Mouse (Mus musculus) CH12F3 (cell line): ENCODE measurements around the gene Fam3b.

Source experiments
- in situ Hi-C: fragments of 300-500 bp; cut with MboI; formaldehyde crosslinking; loops from 2 replicates; pipeline ENCODE4 v1.14.3; 2020; ENCODE audit warnings: low sequenced_read_pairs

Fam3b gene

DNA sequence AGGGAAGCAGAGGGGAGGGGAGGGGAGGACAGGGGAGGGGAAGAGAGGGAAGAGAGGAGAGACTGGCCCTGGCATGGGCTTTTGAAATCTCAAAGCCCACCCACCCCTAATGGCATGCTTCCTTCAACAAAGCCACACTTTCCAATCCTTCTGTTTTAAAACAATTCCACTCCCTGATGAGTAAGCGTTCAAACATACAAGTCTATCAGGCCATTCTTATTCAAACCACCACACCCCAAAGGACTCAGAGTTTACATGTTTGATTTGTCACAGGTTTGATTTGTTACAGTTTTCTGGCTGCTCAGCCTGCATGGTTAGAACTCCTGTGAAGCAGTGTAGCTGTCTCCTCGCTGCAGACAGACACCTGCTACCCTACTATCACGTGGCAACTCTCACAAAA is 18.6 kb downstream of the Fam3b start:
- in situ Hi-C loops: no loop called here

DNA sequence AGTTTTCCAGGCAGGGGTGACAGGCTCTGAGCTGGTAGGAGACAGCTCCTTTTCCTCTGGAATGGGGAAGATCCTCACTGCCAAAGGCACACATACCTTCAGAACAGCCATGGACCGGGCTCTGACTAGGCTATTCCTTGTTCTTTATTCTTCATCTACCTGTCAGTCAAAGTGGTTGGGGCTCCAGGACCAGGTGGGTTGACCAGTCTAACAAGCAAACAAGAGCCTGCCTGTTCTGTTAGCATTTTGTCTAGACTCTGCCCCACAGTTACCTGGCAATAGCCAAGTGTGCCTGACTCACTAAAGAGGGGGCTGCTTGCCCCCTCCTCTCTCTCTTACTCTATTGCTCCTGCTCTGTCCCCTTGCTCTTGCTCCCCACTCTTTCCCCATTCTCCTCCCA is 22.2 kb downstream of the Fam3b start:
- in situ Hi-C loops: no loop called here

DNA sequence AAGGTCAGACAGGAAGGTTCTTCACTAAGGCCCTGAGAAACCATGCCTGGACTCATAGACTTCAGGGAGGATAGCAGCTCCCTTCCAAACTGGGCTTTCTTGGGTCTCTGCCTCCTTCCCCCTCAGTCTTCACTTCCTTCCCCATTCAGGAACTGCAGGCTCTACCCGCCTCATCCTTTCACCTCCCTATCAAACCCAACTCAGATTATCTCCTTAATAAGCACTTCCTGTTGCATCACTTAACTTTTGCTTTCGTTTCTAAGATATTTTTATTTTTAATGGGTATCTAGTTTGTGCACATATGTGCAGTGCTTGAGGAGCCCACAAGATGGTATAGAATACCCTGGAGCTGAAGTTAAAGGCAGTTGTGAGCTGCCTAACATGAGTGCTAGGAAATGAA is 36.0 kb downstream of the Fam3b start:
- in situ Hi-C loops: no loop called here

DNA sequence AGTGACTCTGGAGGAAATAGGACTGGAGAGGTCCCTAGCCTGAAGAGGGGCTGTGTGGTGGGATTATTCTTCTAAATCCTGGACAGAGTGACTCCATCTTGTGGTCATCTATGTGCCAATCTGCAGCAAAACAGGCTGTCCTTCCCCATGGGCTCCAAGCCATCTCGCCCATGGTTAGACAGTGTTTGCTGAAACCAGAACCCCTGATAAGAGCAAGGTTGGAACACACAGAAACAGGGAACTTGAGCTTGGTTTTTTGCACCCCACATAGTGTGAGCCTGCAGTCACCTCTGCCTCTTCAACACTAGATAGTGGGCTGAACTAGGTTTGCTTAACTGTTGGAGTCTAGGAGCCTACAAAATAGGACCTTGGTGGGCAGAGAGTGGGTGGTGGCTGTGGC is 38.1 kb downstream of the Fam3b start:
- in situ Hi-C loops: no loop called here

DNA sequence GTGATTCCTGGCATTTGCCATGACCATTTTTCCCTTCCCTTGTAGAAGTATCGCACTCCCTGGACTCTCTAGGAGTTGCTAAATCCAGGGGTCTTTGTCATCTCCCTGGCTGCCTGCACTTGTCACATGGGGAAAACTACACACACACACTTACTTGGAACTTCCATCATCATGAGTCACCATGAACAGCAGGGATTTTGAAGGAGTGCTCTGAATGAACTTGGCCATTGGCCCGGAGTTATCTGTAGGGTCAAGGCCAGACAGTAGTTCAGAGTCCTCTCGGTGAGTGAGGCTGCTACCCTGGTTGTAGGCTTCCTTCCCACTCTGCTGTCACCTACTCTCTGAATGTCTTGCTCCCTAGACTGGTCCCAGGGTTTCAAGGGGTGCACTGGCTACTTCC is 39.0 kb downstream of the Fam3b start:
- in situ Hi-C loops: no loop called here

DNA sequence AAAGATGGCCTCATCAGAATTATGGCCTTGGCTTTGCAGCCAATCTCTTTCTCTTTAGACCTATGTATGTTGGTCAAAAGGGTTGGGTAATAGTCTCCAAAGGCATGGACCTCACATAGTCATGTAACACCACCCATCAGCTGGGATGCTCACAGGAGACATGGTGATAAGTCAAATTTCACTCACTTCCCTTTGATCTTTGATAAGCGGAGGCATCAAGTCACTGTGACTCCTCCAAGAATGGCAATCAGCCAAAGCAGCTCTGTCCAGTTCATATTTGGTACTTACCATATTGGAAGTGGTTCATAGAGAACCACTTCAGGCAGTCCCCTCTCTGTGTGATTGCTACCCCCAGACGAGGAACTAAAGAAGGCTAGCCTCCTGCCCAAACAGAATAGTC is 39.9 kb downstream of the Fam3b start:
- in situ Hi-C loops: no loop called here

DNA sequence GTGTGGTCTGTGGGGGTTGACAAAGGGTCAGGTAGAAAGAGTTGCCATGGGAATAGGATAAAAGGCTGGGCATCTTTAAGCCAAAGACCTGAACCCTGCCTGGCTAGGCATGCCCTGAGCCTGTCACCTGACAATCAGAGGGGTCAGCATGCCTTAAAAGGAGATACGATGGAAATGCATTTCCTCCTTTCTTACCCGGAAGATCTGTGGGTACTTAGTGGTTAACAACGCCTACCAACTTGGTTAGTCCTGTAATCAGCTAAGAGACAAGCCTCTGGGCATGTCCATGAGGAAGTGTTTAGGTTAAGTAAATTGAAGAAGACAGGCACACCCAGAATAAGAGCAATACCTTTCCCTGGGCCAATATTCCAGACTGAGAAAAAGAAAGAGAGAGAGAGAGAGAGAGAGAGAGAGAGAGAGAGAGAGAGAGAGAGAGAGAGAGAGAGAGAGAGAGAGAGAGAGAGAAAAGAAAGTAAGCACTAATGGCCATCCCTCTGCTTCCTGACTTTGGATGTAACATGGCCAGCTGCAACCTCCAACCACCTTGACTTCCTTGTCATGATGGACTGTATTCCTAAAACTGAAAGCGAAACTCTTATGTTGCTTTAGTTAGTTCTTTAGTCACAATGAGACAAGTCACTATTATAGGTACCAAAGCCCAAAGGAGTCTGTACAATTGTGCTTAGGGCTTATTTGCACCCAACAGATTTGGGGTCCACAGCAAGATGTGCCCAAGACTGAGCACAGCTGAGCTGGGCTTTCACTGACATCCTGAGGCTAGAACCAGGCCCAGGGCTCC is 46.4 kb downstream of the Fam3b start:
- in situ Hi-C loops: no loop called here

DNA sequence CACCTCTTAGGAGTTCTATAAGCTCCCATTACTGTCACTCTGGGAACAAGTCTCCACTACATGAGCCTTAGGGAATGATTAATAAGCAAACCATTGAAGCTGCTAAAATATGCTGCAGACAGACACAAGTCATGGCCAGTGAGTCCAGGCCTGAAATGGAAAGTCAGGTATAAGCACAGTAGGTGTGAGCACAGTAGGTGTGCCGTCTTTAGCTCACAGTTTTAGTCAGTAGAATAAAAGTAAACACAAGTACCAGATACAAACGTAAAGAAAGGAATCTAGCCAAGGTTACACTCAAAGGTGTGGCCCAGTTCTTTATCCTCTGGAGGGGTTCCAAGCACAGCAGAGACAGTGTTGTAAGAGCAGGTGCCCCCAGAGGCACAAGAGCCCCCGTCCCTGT is 47.1 kb downstream of the Fam3b start:
- in situ Hi-C loops: no loop called here

DNA sequence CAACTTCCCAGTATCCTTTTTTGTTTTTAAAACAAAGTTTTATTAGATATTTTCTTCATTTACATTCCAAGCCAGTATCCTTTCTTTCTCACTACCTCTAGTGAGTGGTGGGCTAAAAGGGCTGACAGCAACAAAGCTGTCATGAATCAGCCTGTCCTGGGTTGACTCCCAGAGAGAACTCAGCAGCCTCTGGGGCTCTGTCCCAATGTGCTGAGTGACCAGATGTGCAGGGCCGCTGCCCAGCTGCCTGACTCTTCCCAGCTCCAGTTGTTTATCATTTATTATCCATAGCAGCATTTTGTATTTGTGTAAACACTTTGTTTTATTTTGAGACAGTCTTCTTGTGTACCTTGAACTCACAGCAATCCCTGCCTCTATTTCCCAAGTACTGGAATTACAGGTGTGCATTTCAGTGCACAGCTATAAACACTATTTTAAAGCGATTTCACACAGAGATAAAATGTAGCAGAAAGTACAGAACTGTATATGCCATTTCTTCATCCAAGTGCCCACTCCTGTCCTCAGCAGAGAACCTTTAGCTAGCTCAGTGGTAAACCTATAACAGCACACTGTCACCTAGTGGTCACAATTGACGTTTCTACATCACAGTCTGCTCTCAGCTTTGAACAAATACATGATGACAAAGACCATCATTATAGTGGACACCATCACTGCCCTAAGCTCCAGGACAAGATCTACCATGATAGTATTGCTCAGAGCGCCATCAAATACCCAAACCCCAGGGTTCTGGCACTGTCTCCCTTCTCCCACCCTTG is 48.2 kb downstream of the Fam3b start:
- in situ Hi-C loops: no loop called here

DNA sequence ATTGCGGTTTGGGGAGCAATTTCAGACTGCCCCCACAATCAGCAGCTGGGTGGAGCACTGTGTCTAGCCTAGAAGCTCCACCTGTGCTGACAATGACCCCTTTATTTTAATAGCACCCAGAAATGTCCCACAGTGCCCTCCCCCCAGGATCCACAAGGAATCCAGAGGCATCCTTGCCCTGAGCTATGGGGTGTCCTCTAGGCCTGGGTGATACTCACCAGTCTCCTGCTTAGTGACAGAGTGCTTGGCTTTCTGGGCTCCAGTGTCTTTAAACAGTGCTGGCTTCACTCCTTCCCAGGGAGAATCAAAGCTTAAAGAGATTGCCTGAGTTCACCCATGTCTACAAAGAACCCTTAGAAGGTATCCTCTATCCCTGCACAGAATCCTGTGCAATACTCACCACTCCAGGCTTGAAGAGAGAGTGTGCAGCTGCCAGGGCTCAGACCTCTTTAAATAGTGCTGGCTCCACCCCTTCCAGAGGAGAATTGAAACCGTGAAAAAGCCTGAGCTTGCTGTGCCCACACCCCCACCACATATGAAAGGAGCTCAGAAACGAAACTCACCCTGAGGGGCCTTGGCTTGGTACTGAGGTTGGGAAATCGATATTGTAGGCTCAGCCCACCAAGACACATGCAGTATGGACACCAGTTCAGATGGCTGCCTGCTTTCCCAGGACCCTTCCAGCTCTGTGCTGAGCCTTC is 52.0 kb downstream of the Fam3b start, which contains the start of gene Mx1:
Gene Mx1, minus strand, starts transcription at position 427 of the 701 bp plus-strand sequence.
- in situ Hi-C loops: no loop called here

DNA sequence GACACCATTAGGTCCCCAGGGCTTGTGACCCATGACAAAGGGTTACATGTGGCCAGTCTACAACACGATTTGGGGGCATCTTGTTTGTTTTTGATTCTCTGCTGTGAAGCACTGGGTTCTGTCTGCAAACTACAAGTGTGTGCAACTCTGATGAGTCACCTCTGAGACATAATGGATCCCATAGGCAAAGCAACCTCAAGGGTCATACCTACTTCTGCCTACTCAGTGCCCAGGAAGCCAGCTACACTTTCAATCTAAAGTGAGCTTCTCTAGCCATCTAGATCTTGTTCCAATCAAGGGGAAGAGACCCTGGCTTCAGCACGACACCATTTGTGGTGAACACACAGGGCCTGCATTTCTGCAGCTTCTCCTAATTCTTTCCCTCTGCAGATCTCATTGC is 53.3 kb downstream of the Fam3b start:
- in situ Hi-C loops: no loop called here

DNA sequence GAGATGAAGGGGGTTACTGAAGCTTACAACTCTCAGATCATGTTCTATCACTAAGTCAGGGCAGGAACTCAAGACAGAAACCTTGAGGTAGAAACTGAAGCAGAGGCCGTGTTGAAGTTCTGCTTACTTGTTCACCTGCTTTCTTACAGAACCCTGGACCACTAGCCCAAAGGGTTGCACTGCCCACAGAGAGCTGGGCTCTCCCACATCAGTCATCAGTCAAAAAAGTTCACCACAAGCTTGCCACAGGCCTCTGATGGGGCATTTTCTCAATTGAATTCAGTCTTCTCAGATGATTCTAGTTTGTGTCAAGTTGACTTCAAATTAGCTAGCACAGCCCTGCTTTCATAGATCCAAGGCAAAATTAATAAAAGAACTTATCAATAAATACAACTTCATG is 54.8 kb downstream of the Fam3b start:
- in situ Hi-C loops: no loop called here

DNA sequence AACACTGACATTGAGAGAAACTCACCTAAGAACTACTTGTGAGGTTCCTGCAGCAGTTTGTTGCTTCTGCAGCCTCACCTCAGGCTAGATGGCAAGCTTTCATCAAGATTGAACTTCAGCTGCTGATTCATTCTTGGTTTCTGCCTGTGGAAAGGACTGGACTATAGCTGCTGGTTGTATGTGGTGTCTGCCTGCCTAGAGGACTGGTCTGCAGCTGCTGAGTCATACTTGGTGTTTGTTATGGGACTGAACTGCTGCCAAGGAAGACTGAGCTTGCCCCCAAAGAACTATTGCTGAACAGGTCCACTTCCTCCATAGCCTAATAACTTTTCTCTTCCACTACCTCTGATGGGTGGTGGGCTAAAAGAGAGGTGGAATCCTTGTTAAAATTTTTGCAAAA is 67.2 kb downstream of the Fam3b start:
- in situ Hi-C loops: loop anchor here (10.0 kb wide), 1 partner anchor 147 kb away; no protein-coding TSS in a partner anchor

DNA sequence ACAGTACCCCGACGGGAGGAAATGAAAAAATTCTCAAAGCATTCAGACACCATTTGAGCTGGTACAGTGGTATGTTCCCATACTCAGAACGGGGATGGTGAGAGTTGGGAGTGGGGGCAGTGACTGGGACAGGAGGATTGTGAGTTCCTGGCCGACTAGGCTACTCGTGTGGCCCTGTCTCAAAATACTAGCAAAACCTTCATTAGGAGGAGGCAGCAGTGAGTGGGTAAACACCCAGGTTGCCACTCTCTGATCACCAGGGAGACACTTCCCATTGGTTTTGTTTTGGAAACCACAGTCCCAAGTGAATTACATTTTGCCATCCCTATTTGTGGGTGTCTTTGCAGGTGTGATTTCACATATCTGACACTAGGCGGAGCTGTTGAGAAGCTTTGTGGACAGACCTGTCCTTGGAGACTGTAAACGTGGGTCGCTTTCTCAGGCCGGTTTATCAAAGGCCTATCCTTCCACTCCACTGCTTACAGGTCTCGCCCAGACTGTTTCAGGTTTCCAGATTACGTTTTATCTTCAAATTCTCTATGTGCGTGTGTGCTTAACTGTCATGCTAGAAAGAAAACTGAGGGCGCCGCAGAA is 70.8 kb downstream of the Fam3b start:
- in situ Hi-C loops: loop anchor here (10.0 kb wide), 1 partner anchor 151 kb away; no protein-coding TSS in a partner anchor

DNA sequence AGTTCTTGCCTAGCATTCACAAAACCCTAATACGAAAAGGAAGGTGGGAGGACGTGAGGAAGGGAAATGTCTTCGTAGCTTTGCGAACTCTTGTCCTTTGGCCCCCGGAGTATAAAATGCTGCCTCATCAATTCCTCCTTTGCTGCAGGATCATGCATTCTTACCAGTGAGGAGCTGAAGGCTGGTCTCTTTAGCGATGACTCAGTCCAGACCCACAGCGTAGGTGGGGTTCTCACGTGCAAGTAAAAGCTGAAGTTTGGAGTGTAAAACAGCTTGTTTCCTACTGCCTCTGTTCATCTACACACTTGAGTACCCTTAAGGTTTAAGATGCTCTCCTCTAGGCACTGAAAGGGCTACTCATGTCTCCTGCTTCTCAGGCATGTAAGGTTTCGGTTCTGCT is 72.6 kb downstream of the Fam3b start:
- in situ Hi-C loops: loop anchor here (10.0 kb wide), 1 partner anchor 153 kb away; no protein-coding TSS in a partner anchor

DNA sequence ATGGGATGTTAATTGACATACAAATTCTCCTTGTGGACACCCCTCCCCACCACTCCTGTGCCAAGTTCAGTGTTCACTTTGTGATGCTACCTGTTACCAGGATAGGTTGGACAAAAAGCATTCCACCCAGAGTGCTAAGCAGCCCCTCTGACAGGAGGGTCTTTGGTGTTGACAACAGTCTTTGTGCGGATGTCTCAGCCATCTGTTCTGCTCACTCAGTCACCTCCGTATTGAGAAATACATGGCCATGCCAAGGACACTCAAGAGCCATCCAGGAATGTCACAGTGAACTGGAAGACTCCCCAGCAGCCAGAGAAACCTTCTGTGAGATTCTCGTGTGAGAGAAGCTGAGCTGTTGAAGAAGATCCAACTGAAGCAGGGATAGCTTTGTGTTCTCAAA is 76.4 kb downstream of the Fam3b start:
- in situ Hi-C loops: no loop called here

DNA sequence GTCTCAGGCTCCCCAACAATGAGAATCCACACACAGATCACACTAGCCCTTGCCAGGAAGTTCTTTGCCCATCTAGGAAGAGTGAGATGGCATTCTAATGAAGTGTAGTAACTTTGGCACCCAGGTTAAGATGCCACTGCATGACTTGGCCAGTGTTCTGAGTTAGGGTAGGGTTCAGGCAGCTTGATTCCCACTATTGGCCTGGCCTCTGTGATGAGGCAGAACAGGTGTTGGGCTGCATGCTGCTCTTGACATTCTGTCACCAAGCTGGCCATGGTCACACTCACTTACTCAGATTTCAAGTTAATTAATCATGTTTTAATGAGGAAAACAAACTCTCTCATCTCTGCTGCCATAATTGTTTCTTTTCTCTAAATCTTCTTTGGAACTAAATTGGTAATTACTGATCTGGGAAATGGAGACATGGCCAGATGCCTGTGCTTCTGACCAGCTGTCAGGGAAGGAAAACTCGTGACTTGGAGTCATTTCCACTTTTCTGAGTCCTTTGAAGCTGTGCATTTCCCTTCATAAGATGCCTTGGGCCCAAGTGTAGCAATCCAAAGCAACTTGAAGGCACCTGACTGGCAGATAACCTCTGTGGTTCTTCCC is 77.1 kb downstream of the Fam3b start:
- in situ Hi-C loops: no loop called here

DNA sequence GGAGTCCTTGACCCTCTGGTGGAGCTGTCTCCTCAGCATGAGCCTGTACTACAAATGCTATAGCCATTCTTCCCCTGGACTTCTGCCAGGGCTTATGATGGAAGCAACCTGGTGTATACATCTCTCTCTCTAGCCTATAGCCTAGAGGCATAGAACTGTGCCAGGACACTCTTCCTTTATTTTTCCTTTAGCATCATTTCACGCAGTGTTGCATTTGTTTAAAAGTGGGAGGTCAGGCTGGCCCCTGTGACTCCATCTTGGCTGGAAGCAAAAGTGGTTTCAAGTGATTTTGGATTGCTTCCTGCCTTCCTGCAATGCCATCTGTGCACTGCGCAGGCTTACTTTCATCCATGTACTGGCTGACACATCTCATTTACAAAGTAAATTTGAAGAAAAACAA is 80.4 kb downstream of the Fam3b start:
- in situ Hi-C loops: no loop called here

DNA sequence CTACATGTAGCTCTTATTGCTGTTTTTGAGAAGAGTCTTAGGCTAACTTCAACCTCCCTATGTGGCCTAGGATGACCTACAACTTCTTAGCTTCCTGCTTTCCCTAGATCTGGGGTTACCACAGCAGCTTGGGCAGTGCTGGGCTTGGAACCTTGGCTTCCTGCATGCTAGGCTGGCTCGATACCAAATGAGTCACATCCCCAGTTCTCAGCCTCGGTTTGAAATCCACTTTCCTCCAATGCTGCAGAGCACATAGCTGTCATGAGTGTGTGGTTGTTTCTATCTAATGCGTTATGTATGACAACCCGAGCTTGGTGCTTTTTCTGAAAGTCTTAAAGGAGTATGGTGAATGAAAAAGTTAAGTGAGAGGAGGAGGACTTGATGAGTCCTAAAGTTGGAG is 83.3 kb downstream of the Fam3b start:
- in situ Hi-C loops: no loop called here

DNA sequence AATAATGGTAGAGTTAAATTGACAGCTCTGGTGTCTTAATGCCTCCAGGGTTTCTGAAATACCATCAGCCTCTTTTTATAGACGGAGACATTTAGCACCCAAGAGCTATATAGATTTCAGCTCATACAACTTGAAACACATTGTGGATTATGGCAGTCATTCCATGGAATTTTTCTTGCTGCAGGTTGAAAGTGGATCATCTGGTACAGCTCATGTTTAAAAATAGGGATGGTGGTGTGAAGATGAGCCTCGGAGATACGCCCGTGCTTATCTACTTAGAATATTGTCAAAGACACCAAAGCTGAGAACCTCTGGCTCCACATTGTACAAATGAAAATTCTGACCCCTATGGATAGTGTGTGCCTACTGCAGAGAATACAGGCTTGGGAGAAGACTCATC is 84.5 kb downstream of the Fam3b start:
- in situ Hi-C loops: no loop called here

DNA sequence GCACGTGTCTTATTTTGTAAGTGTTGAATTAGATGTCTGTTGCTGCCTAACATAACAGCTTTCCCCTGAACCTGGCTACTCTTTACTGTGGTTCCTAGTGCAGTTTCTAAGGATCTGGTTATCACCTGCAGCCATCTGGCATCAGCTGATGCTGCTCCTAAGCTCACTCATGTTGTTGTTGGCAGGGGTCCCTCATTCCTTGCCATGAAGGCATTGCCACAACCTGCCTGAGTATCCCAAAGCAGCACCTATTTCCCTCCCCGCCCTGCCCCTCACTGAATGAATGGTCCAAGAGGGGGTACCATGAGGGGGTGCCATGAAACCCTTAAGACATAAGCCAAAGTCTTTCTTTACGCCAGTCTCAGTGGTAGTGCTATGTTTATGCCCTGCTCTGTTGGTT is 86.6 kb downstream of the Fam3b start:
- in situ Hi-C loops: no loop called here
